Mouse (Mus musculus) CH12.LX (cell line): ENCODE data around the gene Dusp5. TPM values are rescaled to one million over a fixed set of nuclear protein-coding genes. Genes with fewer than 3 reads are reported as not detected.

Source experiments
- DNase-seq: peaks from one replicate; pipeline ENCODE4 v3.0.0-alpha.2; 2013; ENCODE audit errors: extremely low read depth
- H3K27ac ChIP-seq: 2 replicates; pipeline ENCODE4 v1.5.1; 2012; ENCODE audit warnings: low read depth, mild to moderate bottlenecking, control low read depth, moderate library complexity; ENCODE audit not compliant: insufficient read depth
- H3K27me3 ChIP-seq: replicated peaks from 2 replicates; pipeline ENCODE3; 2012; ENCODE audit warnings: inconsistent platforms
- H3K36me3 ChIP-seq, 2 experiments: replicated peaks in 1 of 2; 2 replicates each; pipeline versions ENCODE3 to v1.6.1; 2012; ENCODE audit warnings: inconsistent platforms in 1 of 2, low read length in 1 of 2, mild to moderate bottlenecking in 1 of 2, mixed read lengths in 1 of 2, moderate library complexity in 1 of 2; ENCODE audit not compliant: control insufficient read depth in 1 of 2, insufficient read depth in 1 of 2
- H3K4me1 ChIP-seq, 2 experiments: 2 replicates each; pipeline ENCODE4 v1.6.1; 2012; ENCODE audit warnings: inconsistent platforms in 1 of 2, moderate library complexity in 1 of 2; ENCODE audit not compliant: insufficient read depth in 2 of 2, control insufficient read depth in 1 of 2
- H3K4me2 ChIP-seq: 2 replicates; pipeline ENCODE4 v1.6.1; 2012; ENCODE audit warnings: low read depth, mild to moderate bottlenecking, control low read depth; ENCODE audit not compliant: poor library complexity, insufficient read depth, severe bottlenecking
- H3K4me3 ChIP-seq, 3 experiments: fragments of 150-350 bp in 1 of 3; sonication (generic) in 1 of 3; replicated peaks in 1 of 3; 2 replicates each; pipeline versions ENCODE3 to v1.5.1; 2011 to 2012; ENCODE audit warnings: low read depth in 2 of 3, low read length in 2 of 3, mild to moderate bottlenecking in 2 of 3, moderate library complexity in 2 of 3, control low read depth in 1 of 3, improper control_type of control experiment in 1 of 3, inconsistent platforms in 1 of 3, mixed read lengths in 1 of 3; ENCODE audit not compliant: poor library complexity in 1 of 3
- H3K79me2 ChIP-seq: replicated peaks from 2 replicates; pipeline ENCODE4 v1.6.1; 2012; ENCODE audit warnings: mild to moderate bottlenecking, moderate library complexity; ENCODE audit not compliant: control insufficient read depth, poor library complexity, insufficient read depth, severe bottlenecking; ENCODE audit errors: extremely low read depth
- H3K9ac ChIP-seq: 2 replicates; pipeline ENCODE4 v1.6.1; 2012; ENCODE audit warnings: low read depth, mild to moderate bottlenecking, control low read depth, moderate library complexity; ENCODE audit not compliant: insufficient read depth
- H3K9me3 ChIP-seq: replicated peaks from 2 replicates; pipeline ENCODE3; 2012; ENCODE audit warnings: low read length, inconsistent platforms, mixed read lengths
- BHLHE40 ChIP-seq: IDR thresholded peaks from 2 replicates; pipeline ENCODE4 v1.6.1; 2011; ENCODE audit warnings: mild to moderate bottlenecking, low read depth, low read length, improper control_type of control experiment
- CHD1 ChIP-seq: IDR thresholded peaks from 2 replicates; pipeline ENCODE4 v1.6.1; 2012; ENCODE audit warnings: low read depth, low read length, improper control_type of control experiment, inconsistent platforms
- CHD2 ChIP-seq: IDR thresholded peaks from 2 replicates; pipeline ENCODE4 v1.6.1; 2011; ENCODE audit warnings: low read length, improper control_type of control experiment
- E2F4 ChIP-seq: IDR thresholded peaks from 2 replicates; pipeline ENCODE4 v1.6.1; 2011; ENCODE audit warnings: low read depth, low read length, improper control_type of control experiment; ENCODE audit not compliant: insufficient replicate concordance
- ELF1 ChIP-seq: IDR thresholded peaks from 2 replicates; pipeline ENCODE4 v1.6.1; 2014; ENCODE audit warnings: low read depth, mild to moderate bottlenecking, inconsistent platforms, low read length, improper control_type of control experiment
- EP300 ChIP-seq: IDR thresholded peaks from 2 replicates; pipeline ENCODE4 v1.6.1; 2011; ENCODE audit warnings: low read length, improper control_type of control experiment
- ETS1 ChIP-seq: conservative IDR thresholded peaks from 2 replicates; pipeline ENCODE4 v1.6.1; 2012; ENCODE audit warnings: low read depth, mild to moderate bottlenecking, inconsistent platforms, low read length, improper control_type of control experiment, moderate library complexity
- GABPA ChIP-seq: IDR thresholded peaks from 2 replicates; pipeline ENCODE4 v1.6.1; 2012; ENCODE audit warnings: low read depth, low read length, improper control_type of control experiment, inconsistent platforms; ENCODE audit not compliant: insufficient replicate concordance
- IRF4 ChIP-seq: IDR thresholded peaks from 2 replicates; pipeline ENCODE4 v1.6.1; 2014; ENCODE audit warnings: low read depth, mild to moderate bottlenecking, inconsistent platforms, low read length, improper control_type of control experiment
- JUN ChIP-seq: IDR thresholded peaks from 2 replicates; pipeline ENCODE4 v1.6.1; 2011; ENCODE audit warnings: low read depth, mild to moderate bottlenecking, low read length, improper control_type of control experiment, moderate library complexity; ENCODE audit not compliant: insufficient read depth
- KAT2A ChIP-seq: IDR thresholded peaks from 2 replicates; pipeline ENCODE4 v1.6.1; 2012; ENCODE audit warnings: low read length, improper control_type of control experiment, inconsistent platforms; ENCODE audit not compliant: insufficient replicate concordance
- MAFK ChIP-seq: IDR thresholded peaks from 2 replicates; pipeline ENCODE4 v1.6.1; 2011; ENCODE audit warnings: low read length, improper control_type of control experiment; ENCODE audit not compliant: insufficient replicate concordance
- MEF2A ChIP-seq: IDR thresholded peaks from 2 replicates; pipeline ENCODE4 v1.6.1; 2014; ENCODE audit warnings: low read depth, mild to moderate bottlenecking, inconsistent platforms, low read length, improper control_type of control experiment, borderline replicate concordance
- NRF1 ChIP-seq: IDR thresholded peaks from 2 replicates; pipeline ENCODE4 v1.6.1; 2014; ENCODE audit warnings: low read depth, mild to moderate bottlenecking, inconsistent platforms, low read length, improper control_type of control experiment, moderate library complexity
- PAX5 ChIP-seq: IDR thresholded peaks from 2 replicates; pipeline ENCODE4 v1.6.1; 2012; ENCODE audit warnings: low read length, inconsistent platforms, mixed read lengths
- SMC3 ChIP-seq: IDR thresholded peaks from 2 replicates; pipeline ENCODE4 v1.6.1; 2011; ENCODE audit warnings: low read depth, low read length, improper control_type of control experiment
- TBP ChIP-seq: conservative IDR thresholded peaks from 2 replicates; pipeline ENCODE4 v1.6.1; 2011; ENCODE audit warnings: low read depth, low read length, improper control_type of control experiment
- TCF12 ChIP-seq: IDR thresholded peaks from 2 replicates; pipeline ENCODE4 v1.6.1; 2014; ENCODE audit warnings: low read depth, mild to moderate bottlenecking, inconsistent platforms, low read length, improper control_type of control experiment
- UBTF ChIP-seq: IDR thresholded peaks from 2 replicates; pipeline ENCODE4 v1.6.1; 2012; ENCODE audit warnings: low read depth, mild to moderate bottlenecking, inconsistent platforms, low read length, improper control_type of control experiment, moderate library complexity
- ZKSCAN1 ChIP-seq: IDR thresholded peaks from 2 replicates; pipeline ENCODE4 v1.6.1; 2012; ENCODE audit warnings: low read depth, inconsistent platforms, low read length, improper control_type of control experiment, borderline replicate concordance
- dilution Hi-C: fragments of 300-500 bp; cut with MboI; formaldehyde crosslinking; loops from 2 replicates; pipeline ENCODE4 v1.14.3; 2020; ENCODE audit warnings: low sequenced_read_pairs; ENCODE audit not compliant: extremely low pct_unique_long_range_greater_than_20kb, extremely low pct_ligation_motif_present
- in situ Hi-C: fragments of 300-500 bp; cut with MboI; formaldehyde crosslinking; loops from 3 replicates; pipeline ENCODE4 v1.14.3; 2019; ENCODE audit warnings: low sequenced_read_pairs, low pct_ligation_motif_present, low pct_unique_long_range_greater_than_20kb, mixed read lengths
- polyA plus RNA-seq: library from polyadenylated mRNA; unstranded; fragments of >175 nt; gene quantifications from 2 replicates; pipeline ENCODE4 v1.2.1, GENCODE M21; 2012; ENCODE audit warnings: low read depth; ENCODE audit not compliant: insufficient read length
- total RNA-seq, 2 experiments: library from RNA; depleted of rRNA; stranded (reverse); fragments of 300-350 nt in 1 of 2; fragments of >200 nt in 1 of 2; gene quantifications; 2 replicates each; pipeline ENCODE4 v1.2.3; 2012 to 2014

The Dusp5 gene
- total and polyA plus RNA-seq, 3 experiments, result 10.6 to 18.2 (median 13.2) TPM

DNA sequence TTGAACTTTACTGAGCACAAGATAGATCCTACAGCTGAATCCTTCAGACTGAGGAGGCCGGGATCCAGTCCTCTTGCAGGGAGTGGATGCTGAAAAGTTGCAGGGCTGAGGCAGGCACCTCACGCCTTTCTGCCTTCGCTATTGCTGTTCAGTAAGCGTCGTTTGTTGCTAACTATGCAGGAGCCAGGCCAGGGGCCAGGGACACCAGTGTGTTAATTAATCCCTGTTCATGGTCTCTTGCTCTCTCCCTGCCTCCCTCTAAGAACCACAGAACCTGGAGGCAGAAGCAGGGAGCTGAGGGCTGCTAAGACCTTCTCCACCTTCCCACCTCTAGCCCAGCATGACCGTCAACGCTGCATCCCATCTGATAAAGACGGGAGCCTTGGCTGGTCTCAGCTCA is 29.9 kb upstream of the Dusp5 start:
- dilution Hi-C loops, result no loop called here
- no peaks in the 10 kb centered on the region for H3K36me3 ChIP-seq
- no peak overlapping the region for H3K4me3 ChIP-seq
- H3K79me2 ChIP-seq, result no peaks in the 10 kb centered on the region
- H3K9ac ChIP-seq, result no peak overlapping the region
- no peaks in the 10 kb centered on the region for H3K9me3 ChIP-seq
- no peak overlapping the region for H3K27ac ChIP-seq
- TF ChIP-seq NRF1 (no peak), BHLHE40 (no peak)
- no peak for DNase-seq
- H3K27me3 ChIP-seq, result no peaks in the 10 kb centered on the region
- in situ Hi-C loops, result no loop called here
- H3K4me2 ChIP-seq, result no peak overlapping the region
- peaks cover 5 to 22% of the 10 kb centered on the region in 2 experiments for H3K4me1 ChIP-seq

DNA sequence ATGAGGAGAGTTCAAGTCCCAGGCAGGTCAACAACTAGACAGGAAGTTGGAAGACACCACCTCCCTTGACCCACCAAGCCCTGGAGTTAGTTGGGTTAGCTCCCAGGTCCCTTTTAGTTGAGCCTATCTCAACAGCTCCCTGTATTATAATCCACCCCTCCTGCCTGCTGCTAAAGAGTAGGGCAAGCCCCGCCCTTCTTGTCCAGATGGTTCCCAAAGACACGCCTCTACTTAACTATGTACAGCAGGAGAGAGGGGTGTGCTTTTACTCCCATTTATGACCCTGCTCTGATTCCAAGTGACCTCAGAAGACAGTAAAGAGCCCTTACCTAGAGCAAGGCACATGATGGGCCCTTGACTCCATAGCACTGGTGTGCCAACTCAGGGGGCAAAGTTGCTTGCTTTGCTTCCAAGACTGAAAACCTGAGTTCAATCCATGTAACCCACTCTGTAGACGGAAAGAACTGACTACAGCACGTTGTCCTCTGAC is 29.4 kb upstream of the Dusp5 start:
- Histone ChIP-seq H3K4me2 (no peak overlapping the region), H3K79me2 (no peaks in the 10 kb centered on the region), H3K27ac (no peak overlapping the region), H3K4me1 (peaks cover 5 to 22% of the 10 kb centered on the region in 2 experiments), H3K9ac (no peak overlapping the region), H3K9me3 (no peaks in the 10 kb centered on the region), H3K27me3 (no peaks in the 10 kb centered on the region), H3K4me3 (no peak overlapping the region), H3K36me3 (no peaks in the 10 kb centered on the region)
- TF ChIP-seq JUN (no peak), IRF4 (no peak), E2F4 (no peak), SMC3 (no peak), GABPA (no peak), ETS1 (no peak), KAT2A (no peak), MEF2A (no peak), ZKSCAN1 (no peak), CHD2 (no peak), EP300 (no peak), PAX5 (no peak), CHD1 (no peak), MAFK (no peak), ELF1 (no peak), BHLHE40 (no peak), UBTF (no peak), TBP (no peak), TCF12 (no peak)
- DNase-seq, result no peak
- dilution Hi-C loops (no loop called here), in situ Hi-C loops (no loop called here)
